9 mouse cellular contexts compared by ENCODE assay signal in genomic region chr13:111286461-111287385, GRCm38 (mm10). TPM values are rescaled to one million over a fixed set of nuclear protein-coding genes. Genes with fewer than 3 reads are reported as not detected.
DNase-seq lines count a peak whose midpoint lies in the region; ATAC-seq and TF ChIP-seq lines count a peak whose summit lies in the region.
"Had no signal": no experiment of that assay in that cellular context is flagged by ENCODE, and none has a peak within 500 bp of the region (broad histone marks: within the 10 kb centered on the region; RNA-seq: fewer than 3 reads in every experiment).

No protein-coding gene starts in this region.

- no peak overlapping the region for H3K27ac ChIP-seq in hindbrain, postnatal 0 days
- no peak overlapping the region for H3K27ac ChIP-seq in hindbrain, embryonic 11.5 days (ENCODE audit: low read depth, low read length)
- no peak overlapping the region for H3K27ac ChIP-seq in forebrain, embryonic 12.5 days
- H3K27ac ChIP-seq: limb, embryonic 13.5 days had no signal

- 71% methylated on average over 10 of the region's 10 CpGs for WGBS in hindbrain, postnatal 0 days
- WGBS in hindbrain, embryonic 11.5 days, result 89% methylated on average over 10 of the region's 10 CpGs
- 90% methylated on average over 10 of the region's 10 CpGs for WGBS in forebrain, embryonic 12.5 days

- peak; percentile 23 for DNase-seq in hindbrain, postnatal 0 days (ENCODE audit: low spot score)
- no peak for DNase-seq in hindbrain, embryonic 11.5 days (ENCODE audit: low spot score)
- DNase-seq in c-Kit-positive CD71-negative TER-119-negative erythroid progenitor cells, embryonic 14.5 days (ENCODE audit: low read depth), result peak; percentile 37
- peak; percentile 34 for DNase-seq in kidney, postnatal 10 days
- peak; percentile 14 to 22 for DNase-seq in monocyte, adult 2 months (ENCODE audit: low read depth in 1 of 2, low spot score in 2 of 2)
- DNase-seq in adrenal gland, adult 18-20 months (ENCODE audit: low spot score in 2 of 2), result no peak
- DNase-seq in embryo, embryonic 10.5 days (ENCODE audit: low spot score), result no peak

- no peaks in the 10 kb centered on the region for H3K36me3 ChIP-seq in hindbrain, postnatal 0 days (ENCODE audit: insufficient read depth, low read length)
- H3K36me3 ChIP-seq in hindbrain, embryonic 11.5 days (ENCODE audit: control insufficient read depth, insufficient read depth, low read length), result no peaks in the 10 kb centered on the region
- H3K36me3 ChIP-seq in forebrain, embryonic 12.5 days (replicated peaks), result no peaks in the 10 kb centered on the region
- H3K36me3 ChIP-seq: limb, embryonic 13.5 days had no signal

- 0 out of 2 replicates have a peak, but pooled peaks have one; percentile 7 for TF ChIP-seq CTCF in hindbrain, postnatal 0 days (IDR thresholded peaks at IDR 0.05; ENCODE audit: low read depth)

- no peaks in the 10 kb centered on the region for H3K4me1 ChIP-seq in hindbrain, postnatal 0 days (ENCODE audit: insufficient read depth, low read length)
- no peaks in the 10 kb centered on the region for H3K4me1 ChIP-seq in hindbrain, embryonic 11.5 days (replicated peaks; ENCODE audit: control insufficient read depth, insufficient read depth, low read length)
- H3K4me1 ChIP-seq in forebrain, embryonic 12.5 days, result no peaks in the 10 kb centered on the region

- no peak for ATAC-seq in hindbrain, postnatal 0 days
- ATAC-seq in hindbrain, embryonic 11.5 days (ENCODE audit: low FRiP score), result no peak
- no peak for ATAC-seq in forebrain, embryonic 12.5 days (ENCODE audit: low FRiP score)

- H3K4me2 ChIP-seq in hindbrain, postnatal 0 days (ENCODE audit: low read depth, low read length), result no peak overlapping the region
- no peak overlapping the region for H3K4me2 ChIP-seq in hindbrain, embryonic 11.5 days (replicated peaks; ENCODE audit: low read depth, low read length)
- H3K4me2 ChIP-seq in forebrain, embryonic 12.5 days, result no peak overlapping the region
- H3K4me2 ChIP-seq: limb, embryonic 13.5 days had no signal

- no peak overlapping the region for H3K4me3 ChIP-seq in hindbrain, postnatal 0 days (ENCODE audit: low read length)
- no peak overlapping the region for H3K4me3 ChIP-seq in hindbrain, embryonic 11.5 days (ENCODE audit: low read depth, low read length)
- H3K4me3 ChIP-seq in forebrain, embryonic 12.5 days (replicated peaks), result no peak overlapping the region
- H3K4me3 ChIP-seq: limb, embryonic 13.5 days had no signal

- H3K9ac ChIP-seq in hindbrain, postnatal 0 days (replicated peaks; ENCODE audit: low read length), result no peak overlapping the region
- no peak overlapping the region for H3K9ac ChIP-seq in hindbrain, embryonic 11.5 days (ENCODE audit: low read depth, low read length)
- no peak overlapping the region for H3K9ac ChIP-seq in forebrain, embryonic 12.5 days
- H3K9ac ChIP-seq: limb, embryonic 13.5 days had no signal

- no peaks in the 10 kb centered on the region for H3K9me3 ChIP-seq in hindbrain, postnatal 0 days (ENCODE audit: low read length)
- H3K9me3 ChIP-seq in hindbrain, embryonic 11.5 days (ENCODE audit: control insufficient read depth, low read length), result no peaks in the 10 kb centered on the region
- no peaks in the 10 kb centered on the region for H3K9me3 ChIP-seq in forebrain, embryonic 12.5 days

- H3K27me3 ChIP-seq in hindbrain, postnatal 0 days (ENCODE audit: insufficient read depth, low read length), result no peaks in the 10 kb centered on the region
- H3K27me3 ChIP-seq in hindbrain, embryonic 11.5 days (ENCODE audit: control insufficient read depth, insufficient read depth, low read length), result no peaks in the 10 kb centered on the region
- H3K27me3 ChIP-seq in forebrain, embryonic 12.5 days, result no peaks in the 10 kb centered on the region
- H3K27me3 ChIP-seq: limb, embryonic 13.5 days had no signal

RNA-seq across cellular contexts. Expression of gene Actbl2, which starts 31.9 kb away (rescaled TPM):
- total RNA-seq in hindbrain, postnatal 0 days (2014; rRNA removed), result 0.05 TPM in 1 of 2 replicates, not detected in the other
- 0.06 TPM in 1 of 2 replicates, not detected in the other for polyA plus RNA-seq in hindbrain, postnatal 0 days (2015; fragmentation: Nextera tagmentation; extraction: Ambion mirVana)
- polyA plus RNA-seq in hindbrain, embryonic 11.5 days (2014; fragmentation: Nextera tagmentation; extraction: Ambion mirVana), result not detected in 2 replicates
- under 1 TPM in 1 of 2 experiments, not detected in 1; 0.16 TPM for total RNA-seq in adrenal gland, adult 18-20 months (2021)
- not detected in 2 replicates for polyA plus RNA-seq in forebrain, embryonic 12.5 days (2016; fragmentation: Nextera tagmentation; extraction: Ambion mirVana)
- polyA plus RNA-seq: limb, embryonic 13.5 days had no signal

Comparison
In these comparisons a context has a peak if more than half of its experiments do, and no peak if none do; other contexts are left out.
1. DNase-seq: peak in hindbrain, postnatal 0 days (single experiment), c-Kit-positive CD71-negative TER-119-negative erythroid progenitor cells, embryonic 14.5 days (single experiment), kidney, postnatal 10 days (single experiment) and monocyte, adult 2 months (2 of 2); none in hindbrain, embryonic 11.5 days (single experiment), adrenal gland, adult 18-20 months (0 of 2) and embryo, embryonic 10.5 days (single experiment).